In genomic region chr19:45153311-45154058, GRCm38 (mm10) we compare ENCODE assay signal across 12 mouse cellular contexts. TPM values are rescaled to one million over a fixed set of nuclear protein-coding genes. Genes with fewer than 3 reads are reported as not detected.
DNase-seq lines count a peak whose midpoint lies in the region; ATAC-seq and TF ChIP-seq lines count a peak whose summit lies in the region.
"Had no signal": no experiment of that assay in that cellular context is flagged by ENCODE, and none has a peak within 500 bp of the region (broad histone marks: within the 10 kb centered on the region; RNA-seq: fewer than 3 reads in every experiment).

No protein-coding gene starts in this region.

- peak overlapping the region; percentile 43 for H3K4me2 ChIP-seq in heart, embryonic 12.5 days
- H3K4me2 ChIP-seq in midbrain, embryonic 13.5 days (replicated peaks) = 0 out of 2 replicates have a peak overlapping the region, but pooled peaks have one; percentile 7
- H3K4me2 ChIP-seq in midbrain, postnatal 0 days (ENCODE audit: low read depth, low read length, poor library complexity, severe bottlenecking) = no peak overlapping the region
- H3K4me2 ChIP-seq in hindbrain, embryonic 14.5 days (replicated peaks) = 0 out of 2 replicates have a peak overlapping the region, but pooled peaks have one; percentile 11
- H3K4me2 ChIP-seq: lung, embryonic 14.5 days had no signal

- H3K27me3 ChIP-seq in heart, embryonic 12.5 days (replicated peaks) = peaks cover 98% of the 10 kb centered on the region
- H3K27me3 ChIP-seq in midbrain, embryonic 13.5 days = peaks cover 99% of the 10 kb centered on the region
- peaks cover 89% of the 10 kb centered on the region for H3K27me3 ChIP-seq in midbrain, postnatal 0 days (ENCODE audit: insufficient read depth, low read length)
- H3K27me3 ChIP-seq in hindbrain, embryonic 14.5 days (ENCODE audit: control insufficient read depth, insufficient read depth, low read length) = peaks cover 99% of the 10 kb centered on the region

- no peak for DNase-seq in heart, postnatal 10 days
- no peak for DNase-seq in midbrain, postnatal 0 days (ENCODE audit: low spot score)
- no peak for DNase-seq in hindbrain, embryonic 14.5 days (ENCODE audit: low spot score)
- DNase-seq in layer of hippocampus, adult 9-10 months (ENCODE audit: low spot score) = no peak
- no peak for DNase-seq in T-cell, adult 2 months (ENCODE audit: low spot score)
- no peak for DNase-seq in layer of hippocampus, adult 11-12 months (ENCODE audit: low spot score)
- DNase-seq: kidney, adult 2 months; lung, embryonic 14.5 days had no signal

- ATAC-seq in heart, embryonic 12.5 days (ENCODE audit: insufficient number of reproducible peaks, low FRiP score) = no peak
- no peak for ATAC-seq in midbrain, embryonic 13.5 days
- no peak for ATAC-seq in midbrain, postnatal 0 days (ENCODE audit: low FRiP score)
- no peak for ATAC-seq in hindbrain, embryonic 14.5 days (ENCODE audit: low FRiP score)

- peaks cover 33% of the 10 kb centered on the region for H3K4me1 ChIP-seq in heart, embryonic 12.5 days (replicated peaks)
- H3K4me1 ChIP-seq in midbrain, embryonic 13.5 days (replicated peaks) = peaks cover 20% of the 10 kb centered on the region
- peaks cover 5% of the 10 kb centered on the region; the same call in 1 of the 2 replicates for H3K4me1 ChIP-seq in midbrain, postnatal 0 days (ENCODE audit: insufficient read depth, low read length)
- H3K4me1 ChIP-seq in hindbrain, embryonic 14.5 days (replicated peaks; ENCODE audit: control insufficient read depth, insufficient read depth, low read length) = peaks cover 4% of the 10 kb centered on the region; the same call in 1 of the 2 replicates

- no peak overlapping the region for H3K27ac ChIP-seq in heart, embryonic 12.5 days (ENCODE audit: poor library complexity, severe bottlenecking)
- H3K27ac ChIP-seq in midbrain, embryonic 13.5 days = no peak overlapping the region
- no peak overlapping the region for H3K27ac ChIP-seq in midbrain, postnatal 0 days (ENCODE audit: low read depth, low read length)
- no peak overlapping the region for H3K27ac ChIP-seq in hindbrain, embryonic 14.5 days
- H3K27ac ChIP-seq: left cerebral cortex, adult 2 months had no signal

- H3K36me3 ChIP-seq in heart, embryonic 12.5 days = no peaks in the 10 kb centered on the region
- no peaks in the 10 kb centered on the region for H3K36me3 ChIP-seq in midbrain, embryonic 13.5 days
- H3K36me3 ChIP-seq in midbrain, postnatal 0 days (ENCODE audit: insufficient read depth, low read length) = no peaks in the 10 kb centered on the region
- H3K36me3 ChIP-seq in hindbrain, embryonic 14.5 days (replicated peaks; ENCODE audit: control insufficient read depth, insufficient read depth) = no peaks in the 10 kb centered on the region

- under 1% methylated on average over 44 of the region's 44 CpGs for WGBS in heart, embryonic 12.5 days
- under 1% methylated on average over 44 of the region's 44 CpGs for WGBS in midbrain, embryonic 13.5 days
- under 1% methylated on average over 44 of the region's 44 CpGs for WGBS in midbrain, postnatal 0 days
- under 1% methylated on average over 44 of the region's 44 CpGs for WGBS in hindbrain, embryonic 14.5 days

- intact Hi-C loops in heart, postnatal 10 days (cut with DNase I) = no loop called here

- H3K9ac ChIP-seq in heart, embryonic 12.5 days = no peak overlapping the region
- H3K9ac ChIP-seq in midbrain, embryonic 13.5 days (replicated peaks) = no peak overlapping the region
- no peak overlapping the region for H3K9ac ChIP-seq in midbrain, postnatal 0 days (replicated peaks; ENCODE audit: low read length, poor library complexity, severe bottlenecking)
- no peak overlapping the region for H3K9ac ChIP-seq in hindbrain, embryonic 14.5 days
- H3K9ac ChIP-seq: lung, embryonic 14.5 days had no signal

- peak overlapping the region; percentile 11 for H3K4me3 ChIP-seq in heart, embryonic 12.5 days
- H3K4me3 ChIP-seq in midbrain, embryonic 13.5 days (replicated peaks) = no peak overlapping the region
- H3K4me3 ChIP-seq in midbrain, postnatal 0 days (ENCODE audit: low read depth, low read length) = no peak overlapping the region
- H3K4me3 ChIP-seq in hindbrain, embryonic 14.5 days (replicated peaks; ENCODE audit: low read length) = no peak overlapping the region; the same call in 1 of the 2 replicates
- H3K4me3 ChIP-seq: left cerebral cortex, adult 2 months had no signal

- TF ChIP-seq CTCF in midbrain, postnatal 0 days (IDR thresholded peaks at IDR 0.05) = no peak

- H3K9me3 ChIP-seq in heart, embryonic 12.5 days (replicated peaks) = no peaks in the 10 kb centered on the region
- no peaks in the 10 kb centered on the region for H3K9me3 ChIP-seq in midbrain, embryonic 13.5 days
- H3K9me3 ChIP-seq in midbrain, postnatal 0 days (ENCODE audit: low read length) = no peaks in the 10 kb centered on the region
- H3K9me3 ChIP-seq in hindbrain, embryonic 14.5 days (ENCODE audit: control insufficient read depth, low read length) = no peaks in the 10 kb centered on the region; the same call in 1 of the 2 replicates

RNA-seq across cellular contexts. Expression of gene Tlx1, which starts 3.0 kb away (rescaled TPM):
- polyA plus RNA-seq in heart, embryonic 12.5 days (2016; fragmentation: Nextera tagmentation; extraction: Ambion mirVana) = 0.40 and 0.50 TPM in 2 replicates
- total RNA-seq in heart, postnatal 10 days (2021) = under 1 TPM; 0.27 to 0.48 TPM
- 0.07 TPM in 1 of 2 replicates, not detected in the other for polyA plus RNA-seq in midbrain, embryonic 13.5 days (2015; fragmentation: Nextera tagmentation; extraction: Ambion mirVana)
- total RNA-seq in midbrain, postnatal 0 days (2014; rRNA removed) = not detected in 2 replicates
- polyA plus RNA-seq in midbrain, postnatal 0 days (2015; fragmentation: Nextera tagmentation; extraction: Ambion mirVana) = not detected in 2 replicates
- 1.7 and 3.4 TPM in 2 replicates for polyA plus RNA-seq in hindbrain, embryonic 14.5 days (2014; fragmentation: Nextera tagmentation; extraction: Ambion mirVana)
- total RNA-seq: common myeloid progenitor, adult 5-6 weeks; left cerebral cortex, adult 2 months had no signal
- polyA plus RNA-seq: kidney, adult 2 months; lung, embryonic 14.5 days had no signal
